Mouse (Mus musculus): ENCODE data around the gene Pard6b. TPM values are rescaled to one million over a fixed set of nuclear protein-coding genes. Genes with fewer than 3 reads are reported as not detected.
"Not testable (repeated sequence)": the region's sequence is repeated elsewhere in the genome, so short reads cannot be mapped to it uniquely, and the experiment has no call there.

The Pard6b gene
- total RNA-seq, 2 experiments from 2014 or later, result 4.9 to 5.4 TPM

GRCm38 (mm10) chr2:168057876-168058275, 22.9 kb upstream of the Pard6b start:
- intact Hi-C loops (cut with DNase I); DNase-seq (ENCODE audit: low spot score in 2 of 2): not testable (repeated sequence)

DNA sequence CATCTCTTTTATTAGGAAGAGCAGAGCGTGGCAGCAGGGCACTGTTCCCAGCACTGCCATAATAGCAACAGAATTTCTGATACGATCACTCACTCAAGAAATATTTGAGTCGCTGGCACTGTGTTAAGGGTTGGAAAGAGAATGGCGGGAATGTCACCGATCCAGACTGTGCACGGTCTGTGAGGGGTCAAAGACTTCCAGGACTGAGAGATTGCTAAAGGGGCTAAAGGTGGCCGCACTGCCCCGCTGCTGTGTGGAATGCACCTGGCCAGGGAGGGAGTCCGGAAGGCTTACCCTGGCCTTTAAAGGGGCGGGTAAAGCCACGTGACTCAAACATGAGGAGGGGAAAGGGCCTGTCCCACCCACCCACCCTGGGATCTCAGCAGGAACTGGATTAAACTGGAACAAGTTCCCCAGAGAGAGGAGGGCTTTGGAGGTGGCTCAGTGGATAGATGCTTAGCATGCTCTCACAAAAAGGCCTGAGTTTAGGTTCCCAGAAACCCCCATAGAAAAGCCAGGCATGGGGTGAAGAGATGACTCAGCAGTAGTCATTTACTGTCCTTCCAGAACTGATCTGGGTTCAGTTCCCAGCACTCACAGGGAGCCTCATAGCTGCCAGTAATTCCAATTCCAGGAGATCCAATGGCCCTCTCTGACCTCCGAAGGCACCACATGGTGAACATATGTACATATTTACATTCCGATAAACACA, 22.2 kb upstream of the Pard6b start:
- intact Hi-C loops (cut with DNase I), result no loop called here
- no peak for DNase-seq (ENCODE audit: low spot score in 2 of 2)

DNA sequence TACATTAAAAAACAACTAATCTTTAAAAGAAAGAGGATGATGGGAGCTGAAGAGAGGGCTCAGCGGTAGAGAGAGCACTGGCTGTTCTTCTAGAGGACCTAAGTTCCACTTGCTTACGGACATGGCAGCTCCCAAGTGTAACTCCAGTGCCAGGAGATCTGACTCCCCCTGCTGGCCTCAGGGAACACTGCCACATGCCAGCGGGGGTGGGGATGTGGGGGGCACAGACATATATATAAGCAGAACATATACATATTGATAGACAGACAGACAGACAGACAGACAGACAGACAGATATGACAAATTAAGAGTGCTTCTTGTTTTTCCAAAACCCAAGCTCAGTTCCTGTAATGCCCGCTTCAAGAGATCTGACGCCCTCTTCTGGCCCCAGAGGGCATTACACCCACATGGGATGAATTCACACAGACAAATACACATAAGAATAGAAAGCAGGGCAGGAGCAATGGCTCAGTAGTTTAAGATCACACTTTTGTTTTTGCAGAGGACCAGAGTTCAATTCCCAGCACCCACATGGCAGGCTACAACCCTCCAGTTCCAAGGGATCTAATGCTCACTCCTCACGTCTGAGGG, 21.5 kb upstream of the Pard6b start:
- DNase-seq (ENCODE audit: low spot score in 2 of 2), result no peak
- intact Hi-C loops (cut with DNase I), result no loop called here

DNA sequence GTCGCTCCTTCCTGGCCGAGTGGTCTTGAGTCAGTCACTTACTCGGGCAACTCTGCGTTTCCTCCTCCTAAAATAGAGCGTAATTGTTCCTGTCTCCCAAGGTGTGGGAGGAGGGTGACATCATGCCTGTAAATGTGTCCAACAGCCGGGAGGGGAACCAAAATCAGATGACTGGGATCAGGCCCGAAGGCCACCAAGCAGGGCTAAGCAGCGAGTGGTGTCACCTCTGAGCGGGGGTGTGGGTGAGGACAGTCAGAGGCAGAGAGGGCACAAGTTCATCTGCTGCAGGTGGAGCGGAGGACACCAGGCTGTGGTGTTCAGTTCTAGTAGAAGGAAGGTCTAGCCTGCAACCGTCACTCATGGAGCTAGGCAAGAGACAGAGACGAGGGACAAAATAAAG, 17.1 kb upstream of the Pard6b start:
- intact Hi-C loops (cut with DNase I), result no loop called here
- DNase-seq (ENCODE audit: low spot score in 2 of 2), result no peak

DNA sequence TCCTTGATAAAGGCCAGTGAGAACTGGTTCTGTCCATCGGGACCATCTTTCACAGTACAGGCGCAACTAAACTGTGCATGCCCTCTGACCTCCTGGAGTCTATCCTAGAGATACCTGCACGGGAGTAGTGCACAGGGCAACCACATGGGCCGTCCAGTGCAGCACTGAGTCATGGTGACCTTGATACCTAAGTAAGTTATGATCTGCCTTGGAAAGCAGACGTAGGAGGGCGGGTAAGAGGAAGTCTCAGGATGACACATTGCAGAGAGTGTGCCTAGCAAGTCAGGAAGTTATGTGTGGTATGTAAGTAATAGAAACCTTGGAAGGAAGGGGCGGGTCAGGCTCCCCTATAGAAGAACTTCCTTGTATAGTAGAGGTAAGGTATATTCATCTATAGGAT, 15.3 kb upstream of the Pard6b start:
- intact Hi-C loops (cut with DNase I), result no loop called here
- DNase-seq (ENCODE audit: low spot score in 2 of 2), result no peak

DNA sequence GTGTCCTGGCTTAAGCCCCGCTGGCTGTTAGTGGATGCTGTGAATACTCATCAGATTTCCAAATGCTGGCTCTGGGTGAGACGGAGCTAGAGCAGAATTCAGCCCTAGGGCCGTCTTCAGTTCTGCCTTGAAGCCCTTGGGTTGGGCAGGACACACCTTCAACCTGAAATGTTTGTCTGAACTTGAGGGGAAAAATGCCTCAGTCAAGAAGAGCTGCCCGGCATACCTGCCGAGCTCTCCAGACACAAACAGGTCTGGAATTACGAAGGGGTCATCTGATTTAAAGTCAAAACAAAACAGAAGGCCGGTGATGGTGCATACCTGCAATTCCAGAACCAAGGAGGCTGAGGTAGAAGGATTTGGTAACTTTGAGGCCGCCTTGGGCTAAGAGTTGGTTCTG, 14.0 kb upstream of the Pard6b start:
- DNase-seq (ENCODE audit: low spot score in 2 of 2), result no peak
- intact Hi-C loops (cut with DNase I), result no loop called here

DNA sequence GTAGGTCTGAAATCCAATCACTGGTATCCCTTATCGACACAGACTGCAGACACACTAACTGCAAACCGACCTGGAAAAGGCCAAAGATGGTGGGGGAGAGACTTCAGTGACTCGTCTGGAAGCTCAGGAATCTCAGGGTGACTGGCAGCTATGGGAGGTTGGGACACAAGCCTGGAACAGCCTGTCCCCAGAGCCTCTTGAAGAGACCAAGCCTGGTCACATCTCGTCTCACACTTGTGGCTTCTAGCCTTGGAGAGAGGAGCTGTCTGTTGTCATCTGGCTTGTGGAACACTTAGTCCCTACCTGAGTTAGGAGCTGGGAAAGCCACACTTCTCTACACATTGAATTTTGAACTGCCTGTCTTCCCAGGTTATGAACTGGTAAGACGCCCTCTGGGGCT, 10.4 kb upstream of the Pard6b start:
- DNase-seq (ENCODE audit: low spot score in 2 of 2), result no peak
- intact Hi-C loops (cut with DNase I), result no loop called here

GRCm38 (mm10) chr2:168072436-168073131, 8.2 kb upstream of the Pard6b start:
- DNase-seq (ENCODE audit: low spot score in 2 of 2), result peak; percentile 32 to 35

DNA sequence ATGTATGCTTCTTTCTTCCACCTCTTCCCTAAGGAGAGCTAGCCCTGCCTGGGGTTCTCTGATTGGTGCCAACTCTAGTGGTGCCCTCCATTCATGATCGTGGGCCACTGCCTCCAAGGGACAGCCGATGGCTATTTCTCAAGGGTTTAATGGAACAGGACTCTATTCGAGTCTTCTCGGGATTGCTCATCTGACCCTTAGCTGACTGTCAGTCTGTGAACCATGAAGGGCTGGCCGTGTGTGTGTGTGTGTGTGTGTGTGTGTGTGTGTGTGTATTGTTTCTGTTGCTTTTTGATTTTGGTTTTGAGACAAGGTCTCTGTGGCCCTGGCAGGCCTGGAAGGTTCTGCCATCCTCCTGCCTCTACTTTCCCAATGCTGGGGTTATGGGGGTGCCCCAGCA, 7.1 kb upstream of the Pard6b start:
- intact Hi-C loops (cut with DNase I), result no loop called here
- DNase-seq (ENCODE audit: low spot score in 2 of 2), result no peak

More at GRCm38 (mm10) chr2:168072436-168073131, 8.2 kb upstream of the Pard6b start:
- intact Hi-C loops (cut with DNase I), result no loop called here

DNA sequence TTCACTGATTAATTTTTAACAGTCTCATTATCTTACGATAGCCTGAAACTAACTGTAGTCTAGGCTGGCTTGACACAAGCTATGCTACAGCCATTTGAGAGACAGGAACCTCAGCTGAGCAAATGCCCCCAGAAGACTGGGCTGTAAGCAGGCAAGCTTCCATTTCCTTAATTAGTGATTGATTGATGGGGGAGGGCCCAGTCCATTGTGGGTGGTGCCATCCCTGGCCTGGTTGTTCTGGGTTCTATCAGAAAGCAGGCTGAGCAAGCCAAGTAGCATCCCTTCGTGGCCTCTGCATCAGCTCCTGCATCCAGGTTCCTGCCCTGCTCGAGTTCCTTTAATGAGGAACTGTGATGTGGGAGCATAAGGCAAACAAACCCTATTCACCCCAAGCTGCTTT, 6.3 kb upstream of the Pard6b start:
- DNase-seq (ENCODE audit: low spot score in 2 of 2), result no peak
- intact Hi-C loops (cut with DNase I), result no loop called here

GRCm38 (mm10) chr2:168076840-168077576, 3.8 kb upstream of the Pard6b start:
- intact Hi-C loops (cut with DNase I), result no loop called here
- no peak for DNase-seq (ENCODE audit: low spot score in 2 of 2)

DNA sequence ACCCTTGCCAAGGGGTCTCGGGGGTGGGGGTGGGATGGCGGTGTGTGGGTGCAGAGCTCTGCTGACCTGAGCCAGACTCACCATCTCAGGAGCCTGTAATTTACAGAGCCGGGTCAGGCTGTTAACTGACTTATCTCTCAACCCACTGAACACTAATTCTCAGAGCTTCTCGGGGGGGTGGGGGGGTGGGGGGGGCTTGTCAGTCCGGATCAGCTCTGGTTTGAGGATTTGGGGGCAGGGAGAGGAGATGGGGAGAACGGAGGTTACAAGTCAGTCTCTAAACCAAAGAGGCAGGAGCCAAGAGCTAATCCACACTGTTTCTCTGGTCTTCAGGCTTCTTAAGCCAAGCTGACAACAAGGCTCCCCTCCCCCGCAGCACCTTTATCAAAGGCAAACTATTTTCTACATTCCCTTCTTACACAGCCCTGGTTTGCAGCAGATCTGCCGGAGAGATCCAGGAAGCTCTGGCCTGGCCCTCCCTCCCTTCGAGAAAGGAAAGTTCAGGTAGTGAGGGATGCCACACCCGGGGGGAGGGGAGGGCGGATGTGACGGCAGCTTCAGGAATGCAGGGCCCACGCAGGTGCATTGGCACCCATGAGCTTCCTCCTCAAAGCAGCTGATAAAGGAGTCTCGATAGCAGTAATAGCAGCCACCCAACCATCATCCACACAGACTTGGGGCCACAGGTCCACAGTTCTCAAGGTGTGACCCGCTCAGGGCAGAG, 2.5 kb upstream of the Pard6b start:
- no peak for DNase-seq (ENCODE audit: low spot score in 2 of 2)
- intact Hi-C loops (cut with DNase I), result no loop called here

- intact Hi-C loops (cut with DNase I), result loop anchor here (10.0 kb wide), 1 partner anchor 157 kb away; no protein-coding TSS in a partner anchor
- DNase-seq (ENCODE audit: low spot score in 2 of 2), result no peak
Observed at GRCm38 (mm10) chr2:168081299-168081932, 612 bp downstream of the Pard6b start.

- no peak for DNase-seq (ENCODE audit: low spot score in 2 of 2)
- intact Hi-C loops (cut with DNase I), result loop anchor here (10.0 kb wide), 1 partner anchor 157 kb away; no protein-coding TSS in a partner anchor
Observed at GRCm38 (mm10) chr2:168081933-168082306, 1.1 kb downstream of the Pard6b start.

DNA sequence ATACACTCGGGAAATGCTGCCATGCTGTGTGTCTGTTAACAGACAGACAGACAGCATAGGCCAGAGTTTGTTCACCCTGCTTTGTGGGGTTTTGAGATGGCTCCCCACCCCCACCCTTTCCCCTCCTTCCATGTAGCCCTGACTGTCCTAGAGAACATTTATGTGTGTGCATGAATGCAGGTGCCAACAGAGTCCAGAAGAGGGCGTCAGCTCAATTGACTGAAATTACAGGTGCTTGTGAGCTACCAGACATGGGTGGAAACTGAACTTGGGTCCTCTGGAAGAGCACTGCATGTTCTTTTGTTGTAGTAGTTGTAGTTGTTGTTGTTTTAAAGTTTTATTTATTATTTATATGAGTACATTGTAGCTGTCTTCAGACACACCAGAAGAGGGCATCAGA, 2.8 kb downstream of the Pard6b start:
- intact Hi-C loops (cut with DNase I), result loop anchor here (10.0 kb wide), 1 partner anchor 159 kb away; no protein-coding TSS in a partner anchor
- no peak for DNase-seq (ENCODE audit: low spot score in 2 of 2)

DNA sequence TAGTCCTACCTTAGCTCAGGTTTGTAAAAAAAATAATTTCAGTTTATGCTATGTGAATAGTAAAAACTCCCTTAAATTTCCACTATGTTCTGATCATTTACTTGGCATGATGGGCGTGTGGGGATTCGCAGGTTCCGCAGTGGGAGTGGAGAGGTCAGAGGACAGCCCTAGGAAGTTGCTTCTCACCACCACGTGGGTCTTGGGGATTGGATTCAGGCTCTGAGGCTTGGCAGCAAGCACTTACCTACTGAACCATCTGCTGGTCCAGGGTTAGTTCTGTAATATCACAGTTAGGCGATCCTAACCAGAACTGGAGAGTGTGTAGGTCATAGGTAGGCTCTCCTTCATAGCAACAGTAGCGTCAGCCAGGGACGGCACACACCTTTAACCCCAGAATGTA, 3.4 kb downstream of the Pard6b start:
- intact Hi-C loops (cut with DNase I), result loop anchor here (10.0 kb wide), 1 partner anchor 159 kb away; no protein-coding TSS in a partner anchor
- no peak for DNase-seq (ENCODE audit: low spot score in 2 of 2)

GRCm38 (mm10) chr2:168085621-168086265, 4.9 kb downstream of the Pard6b start:
- intact Hi-C loops (cut with DNase I), result loop anchor here (10.0 kb wide), 1 partner anchor 161 kb away; no protein-coding TSS in a partner anchor
- no peak for DNase-seq (ENCODE audit: low spot score in 2 of 2)

- DNase-seq (ENCODE audit: low spot score in 2 of 2), result no peak
- intact Hi-C loops (cut with DNase I), result loop anchor here (10.0 kb wide), 1 partner anchor 162 kb away; no protein-coding TSS in a partner anchor
Observed at GRCm38 (mm10) chr2:168086318-168086717, 5.5 kb downstream of the Pard6b start.

All from left cerebral cortex, postnatal 14 days (tissue).